Mouse (Mus musculus) heart, embryonic 13.5 days (tissue): ENCODE data around the gene Ubr4. TPM values are rescaled to one million over a fixed set of nuclear protein-coding genes. Genes with fewer than 3 reads are reported as not detected.

Experiments used
- ATAC-seq: fragments of 200-750 bp; cut with Nextera tagmentation; 2 replicates; pipeline ENCODE4 v1.8.0; 2017; ENCODE audit warnings: moderate TSS enrichment; ENCODE audit not compliant: insufficient number of reproducible peaks, low FRiP score, low TSS enrichment; ENCODE audit errors: extremely low read depth
- H3K27ac ChIP-seq: fragments of 300-500 bp; sonication (generic); replicated peaks from 2 replicates; pipeline ENCODE4 v1.5.1; 2015; ENCODE audit warnings: moderate library complexity, mild to moderate bottlenecking, inconsistent platforms
- H3K27me3 ChIP-seq: fragments of 300-500 bp; sonication (generic); replicated peaks from 2 replicates; pipeline ENCODE4 v1.6.1; 2015; ENCODE audit warnings: mild to moderate bottlenecking, inconsistent platforms
- H3K36me3 ChIP-seq: fragments of 300-500 bp; sonication (generic); 2 replicates; pipeline ENCODE4 v1.6.1; 2015; ENCODE audit warnings: mild to moderate bottlenecking, inconsistent platforms
- H3K4me1 ChIP-seq: fragments of 300-500 bp; sonication (generic); 2 replicates; pipeline ENCODE4 v1.6.1; 2015; ENCODE audit warnings: inconsistent platforms
- H3K4me2 ChIP-seq: fragments of 300-500 bp; sonication (generic); 2 replicates; pipeline ENCODE4 v1.6.1; 2015; ENCODE audit warnings: inconsistent platforms, mild to moderate bottlenecking, moderate library complexity
- H3K4me3 ChIP-seq: fragments of 300-500 bp; sonication (generic); 2 replicates; pipeline ENCODE4 v1.5.1; 2015; ENCODE audit warnings: moderate library complexity, mild to moderate bottlenecking, inconsistent platforms
- H3K9ac ChIP-seq: fragments of 300-500 bp; sonication (generic); 2 replicates; pipeline ENCODE4 v1.6.1; 2015; ENCODE audit warnings: inconsistent platforms, mild to moderate bottlenecking, moderate library complexity
- H3K9me3 ChIP-seq: fragments of 300-500 bp; sonication (generic); 2 replicates; pipeline ENCODE4 v1.6.1; 2016; ENCODE audit warnings: inconsistent platforms
- WGBS: fragments of 180-500 bp; shearing (Covaris S2); methylation state at CpG from one replicate; pipeline ENCODE4 v1.1.7; 2015; ENCODE audit warnings: mixed read lengths; 5-methylcytosine and 5-hydroxymethylcytosine counted together
- polyA plus RNA-seq: library from polyadenylated mRNA; unstranded; fragments of >200 nt; fragmentation: Nextera tagmentation; extraction: Ambion mirVana; gene quantifications from 2 replicates; pipeline ENCODE4 v1.2.1, GENCODE M21; 2015

Gene Ubr4
- polyA plus RNA-seq, 1 experiment from 2014 or later, result 53.4 TPM

GRCm38 (mm10) chr4:139464163-139464562 lies 111.8 kb downstream of the Ubr4 start:
- ATAC-seq, result no peak
- WGBS, result 85% methylated on average over 12 of the region's 12 CpGs
- H3K27me3 ChIP-seq, result no peaks in the 10 kb centered on the region
- peaks cover 10% of the 10 kb centered on the region; the same call in 1 of the 2 replicates for H3K4me1 ChIP-seq
- no peak overlapping the region for H3K9ac ChIP-seq
- H3K36me3 ChIP-seq, result peaks cover 100% of the 10 kb centered on the region
- no peaks in the 10 kb centered on the region for H3K9me3 ChIP-seq
- H3K4me3 ChIP-seq, result no peak overlapping the region
- H3K4me2 ChIP-seq, result no peak overlapping the region
- no peak overlapping the region for H3K27ac ChIP-seq

GRCm38 (mm10) chr4:139466541-139466940 lies 114.1 kb downstream of the Ubr4 start:
- H3K27me3 ChIP-seq, result no peaks in the 10 kb centered on the region
- H3K4me2 ChIP-seq, result no peak overlapping the region
- H3K27ac ChIP-seq, result no peak overlapping the region
- peaks cover 10% of the 10 kb centered on the region; the same call in 1 of the 2 replicates for H3K4me1 ChIP-seq
- peaks cover 100% of the 10 kb centered on the region for H3K36me3 ChIP-seq
- H3K9me3 ChIP-seq, result no peaks in the 10 kb centered on the region
- WGBS, result 84% methylated on average over 6 of the region's 6 CpGs
- no peak overlapping the region for H3K9ac ChIP-seq
- ATAC-seq, result no peak
- H3K4me3 ChIP-seq, result no peak overlapping the region

GRCm38 (mm10) chr4:139470198-139470597 lies 117.8 kb downstream of the Ubr4 start:
- 42% methylated on average over 7 of the region's 7 CpGs for WGBS
- Histone ChIP-seq H3K4me3 (no peak overlapping the region), H3K4me1 (peaks cover 10% of the 10 kb centered on the region; the same call in 1 of the 2 replicates), H3K36me3 (peaks cover 100% of the 10 kb centered on the region), H3K9me3 (no peaks in the 10 kb centered on the region), H3K9ac (no peak overlapping the region), H3K27ac (no peak overlapping the region), H3K4me2 (no peak overlapping the region), H3K27me3 (no peaks in the 10 kb centered on the region)
- ATAC-seq, result no peak

- Histone ChIP-seq H3K9me3 (no peaks in the 10 kb centered on the region), H3K4me2 (no peak overlapping the region), H3K27me3 (no peaks in the 10 kb centered on the region), H3K9ac (no peak overlapping the region), H3K27ac (no peak overlapping the region), H3K4me3 (no peak overlapping the region), H3K36me3 (peaks cover 99% of the 10 kb centered on the region), H3K4me1 (peaks cover 17% of the 10 kb centered on the region)
- WGBS, result 89% methylated on average over 16 of the region's 16 CpGs
- no peak for ATAC-seq
Observed at GRCm38 (mm10) chr4:139476663-139477625, 124.5 kb downstream of the Ubr4 start.

GRCm38 (mm10) chr4:139477983-139478382 lies 125.6 kb downstream of the Ubr4 start:
- WGBS, result 87% methylated on average over 2 of the region's 2 CpGs
- ATAC-seq, result no peak

GRCm38 (mm10) chr4:139479176-139479575 lies 126.8 kb downstream of the Ubr4 start:
- H3K27me3 ChIP-seq, result no peaks in the 10 kb centered on the region
- H3K27ac ChIP-seq, result no peak overlapping the region
- 89% methylated on average over 8 of the region's 8 CpGs for WGBS
- H3K36me3 ChIP-seq, result peaks cover 99% of the 10 kb centered on the region
- H3K9ac ChIP-seq, result no peak overlapping the region
- no peaks in the 10 kb centered on the region for H3K9me3 ChIP-seq
- no peak for ATAC-seq
- peaks cover 17% of the 10 kb centered on the region for H3K4me1 ChIP-seq
- no peak overlapping the region for H3K4me3 ChIP-seq
- no peak overlapping the region for H3K4me2 ChIP-seq

More at GRCm38 (mm10) chr4:139477983-139478382, 125.6 kb downstream of the Ubr4 start:
- no peak overlapping the region for H3K9ac ChIP-seq
- no peak overlapping the region for H3K4me2 ChIP-seq
- H3K27me3 ChIP-seq, result no peaks in the 10 kb centered on the region
- no peak overlapping the region for H3K4me3 ChIP-seq
- no peaks in the 10 kb centered on the region for H3K9me3 ChIP-seq
- H3K4me1 ChIP-seq, result peaks cover 17% of the 10 kb centered on the region
- no peak overlapping the region for H3K27ac ChIP-seq
- H3K36me3 ChIP-seq, result peaks cover 99% of the 10 kb centered on the region

GRCm38 (mm10) chr4:139481400-139481799 lies 129.0 kb downstream of the Ubr4 start:
- Histone ChIP-seq H3K27ac (peak overlapping the region; percentile 54; the same call in 1 of the 2 replicates), H3K4me3 (no peak overlapping the region), H3K27me3 (no peaks in the 10 kb centered on the region), H3K9me3 (no peaks in the 10 kb centered on the region), H3K9ac (0 out of 2 replicates have a peak overlapping the region, but pooled peaks have one; percentile 14), H3K4me1 (peaks cover 17% of the 10 kb centered on the region), H3K36me3 (peaks cover 98% of the 10 kb centered on the region), H3K4me2 (no peak overlapping the region)
- no peak for ATAC-seq
- WGBS, result 39% methylated on average over 1 of the region's 1 CpGs

GRCm38 (mm10) chr4:139483461-139484105 lies 131.2 kb downstream of the Ubr4 start:
- no peak overlapping the region for H3K4me2 ChIP-seq
- no peak overlapping the region for H3K9ac ChIP-seq
- no peaks in the 10 kb centered on the region for H3K27me3 ChIP-seq
- ATAC-seq, result no peak
- no peak overlapping the region for H3K4me3 ChIP-seq
- 87% methylated on average over 8 of the region's 8 CpGs for WGBS
- no peaks in the 10 kb centered on the region for H3K9me3 ChIP-seq
- peaks cover 99% of the 10 kb centered on the region for H3K36me3 ChIP-seq
- no peak overlapping the region for H3K27ac ChIP-seq
- peaks cover 17% of the 10 kb centered on the region for H3K4me1 ChIP-seq

- H3K27ac ChIP-seq, result no peak overlapping the region
- H3K4me1 ChIP-seq, result peaks cover 17% of the 10 kb centered on the region
- 87% methylated on average over 7 of the region's 7 CpGs for WGBS
- H3K36me3 ChIP-seq, result peaks cover 99% of the 10 kb centered on the region
- no peak overlapping the region for H3K9ac ChIP-seq
- no peak overlapping the region for H3K4me3 ChIP-seq
- no peaks in the 10 kb centered on the region for H3K27me3 ChIP-seq
- no peak for ATAC-seq
- H3K4me2 ChIP-seq, result no peak overlapping the region
- no peaks in the 10 kb centered on the region for H3K9me3 ChIP-seq
Observed at GRCm38 (mm10) chr4:139484496-139484895, 132.1 kb downstream of the Ubr4 start.

GRCm38 (mm10) chr4:139487085-139487484 lies 134.7 kb downstream of the Ubr4 start:
- H3K9ac ChIP-seq, result no peak overlapping the region
- H3K27me3 ChIP-seq, result no peaks in the 10 kb centered on the region
- H3K9me3 ChIP-seq, result no peaks in the 10 kb centered on the region
- peaks cover 99% of the 10 kb centered on the region for H3K36me3 ChIP-seq
- H3K4me2 ChIP-seq, result no peak overlapping the region
- ATAC-seq, result no peak
- H3K4me1 ChIP-seq, result peaks cover 6% of the 10 kb centered on the region
- H3K4me3 ChIP-seq, result no peak overlapping the region
- 82% methylated on average over 10 of the region's 10 CpGs for WGBS
- H3K27ac ChIP-seq, result no peak overlapping the region

GRCm38 (mm10) chr4:139488325-139488724 lies 135.9 kb downstream of the Ubr4 start:
- ATAC-seq, result no peak
- 87% methylated on average over 5 of the region's 5 CpGs for WGBS

More at GRCm38 (mm10) chr4:139488325-139488724, 135.9 kb downstream of the Ubr4 start:
- H3K4me3 ChIP-seq, result no peak overlapping the region
- H3K27me3 ChIP-seq, result no peaks in the 10 kb centered on the region
- no peaks in the 10 kb centered on the region for H3K9me3 ChIP-seq
- H3K4me1 ChIP-seq, result peaks cover 13% of the 10 kb centered on the region
- no peak overlapping the region for H3K4me2 ChIP-seq
- no peak overlapping the region for H3K9ac ChIP-seq
- no peak overlapping the region for H3K27ac ChIP-seq
- H3K36me3 ChIP-seq, result peaks cover 87% of the 10 kb centered on the region
